Mouse (Mus musculus) limb, embryonic 14.5 days (tissue): ENCODE results near the gene Chd9. TPM values are rescaled to one million over a fixed set of nuclear protein-coding genes. Genes with fewer than 3 reads are reported as not detected.

Source experiments
- ATAC-seq: fragments of 200-750 bp; cut with Nextera tagmentation; 2 replicates; pipeline ENCODE4 v1.8.0; 2017; ENCODE audit warnings: low read depth, moderate number of reproducible peaks, moderate TSS enrichment; ENCODE audit not compliant: low FRiP score
- DNase-seq: peaks from one replicate; pipeline ENCODE4 v3.0.0-alpha.2; 2015; ENCODE audit warnings: low spot score
- H3K27ac ChIP-seq: fragments of 300-500 bp; sonication (generic); replicated peaks from 2 replicates; pipeline ENCODE4 v1.5.1; 2014; ENCODE audit warnings: low read depth, mild to moderate bottlenecking, low read length, moderate library complexity, mixed read lengths
- H3K27me3 ChIP-seq: fragments of 300-500 bp; sonication (generic); 2 replicates; pipeline ENCODE4 v1.6.1; 2014; ENCODE audit warnings: low read length, mixed read lengths; ENCODE audit not compliant: control insufficient read depth, insufficient read depth
- H3K36me3 ChIP-seq: fragments of 300-500 bp; sonication (generic); 2 replicates; pipeline ENCODE4 v1.6.1; 2014; ENCODE audit warnings: mild to moderate bottlenecking, low read length, moderate library complexity, mixed read lengths; ENCODE audit not compliant: control insufficient read depth, insufficient read depth
- H3K4me1 ChIP-seq: fragments of 300-500 bp; sonication (generic); 2 replicates; pipeline ENCODE4 v1.6.1; 2014; ENCODE audit warnings: antibody characterized with exemption, low read length, mixed read lengths; ENCODE audit not compliant: control insufficient read depth, insufficient read depth
- H3K4me2 ChIP-seq: fragments of 300-500 bp; sonication (generic); replicated peaks from 2 replicates; pipeline ENCODE4 v1.6.1; 2014; ENCODE audit warnings: low read depth, mild to moderate bottlenecking, low read length, moderate library complexity; ENCODE audit not compliant: severe bottlenecking
- H3K4me3 ChIP-seq: fragments of 300-500 bp; sonication (generic); replicated peaks from 2 replicates; pipeline ENCODE4 v1.5.1; 2014; ENCODE audit warnings: low read length
- H3K9ac ChIP-seq: fragments of 300-500 bp; sonication (generic); 2 replicates; pipeline ENCODE4 v1.6.1; 2014; ENCODE audit warnings: mild to moderate bottlenecking, low read depth, low read length, moderate library complexity; ENCODE audit not compliant: severe bottlenecking
- H3K9me3 ChIP-seq: fragments of 300-500 bp; sonication (generic); 2 replicates; pipeline ENCODE4 v1.6.1; 2016; ENCODE audit warnings: low read length; ENCODE audit not compliant: control insufficient read depth
- POLR2A ChIP-seq: fragments of 200-500 bp; IDR thresholded peaks from 2 replicates; pipeline ENCODE4 v1.8.0; 2012; ENCODE audit warnings: inconsistent platforms, mild to moderate bottlenecking, moderate library complexity, borderline replicate concordance; ENCODE audit not compliant: insufficient read depth, insufficient read length; ENCODE audit errors: extremely low read depth
- WGBS: fragments of 180-500 bp; shearing (Covaris S2); extraction: QIAGEN DNeasy Blood & Tissue Kit; methylation state at CpG from one replicate; pipeline ENCODE4 v1.1.7; 2014; 5-methylcytosine and 5-hydroxymethylcytosine counted together
- polyA plus RNA-seq, 2 experiments: library from polyadenylated mRNA; depleted of rRNA in 1 of 2; stranded (reverse) in 1 of 2; unstranded in 1 of 2; fragments of >200 nt; fragmentation: Nextera tagmentation in 1 of 2; extraction: Ambion mirVana in 1 of 2; gene quantifications; 2 replicates each; pipeline versions ENCODE4 v1.2.1 to v1.2.3; 2012 to 2014

The Chd9 gene
- polyA plus RNA-seq, 2 experiments, result 97.2 to 143 TPM

DNA sequence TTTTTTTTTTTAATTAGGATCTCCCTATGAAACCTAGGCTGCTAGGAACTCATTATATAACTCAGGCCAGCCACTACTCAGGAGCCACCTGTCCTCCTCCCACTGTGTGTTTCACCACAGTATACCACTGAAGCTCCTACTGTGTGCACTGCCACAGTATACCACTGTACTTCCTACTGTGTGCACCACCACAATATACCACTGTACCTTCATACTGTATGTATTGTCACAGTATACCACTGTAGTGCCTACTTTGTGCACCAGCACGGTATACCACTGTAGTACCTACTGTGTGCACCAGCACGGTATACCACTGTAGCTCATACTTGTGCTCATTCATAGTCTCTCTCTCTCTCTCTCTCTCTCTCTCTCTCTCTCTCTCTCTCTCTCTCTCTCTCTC lies 29.9 kb downstream of the Chd9 start:
- ATAC-seq (no peak), DNase-seq (no peak)
- no peak overlapping the region for H3K4me2 ChIP-seq
- H3K27me3 ChIP-seq, result no peaks in the 10 kb centered on the region
- TF ChIP-seq POLR2A, result no peak
- peaks cover 47% of the 10 kb centered on the region for H3K4me1 ChIP-seq
- no peak overlapping the region for H3K9ac ChIP-seq
- no peaks in the 10 kb centered on the region for H3K9me3 ChIP-seq
- whole genome bisulfite sequencing, result 82% methylated on average over 2 of the region's 2 CpGs
- no peaks in the 10 kb centered on the region for H3K36me3 ChIP-seq
- H3K27ac ChIP-seq, result no peak overlapping the region
- no peak overlapping the region for H3K4me3 ChIP-seq

DNA sequence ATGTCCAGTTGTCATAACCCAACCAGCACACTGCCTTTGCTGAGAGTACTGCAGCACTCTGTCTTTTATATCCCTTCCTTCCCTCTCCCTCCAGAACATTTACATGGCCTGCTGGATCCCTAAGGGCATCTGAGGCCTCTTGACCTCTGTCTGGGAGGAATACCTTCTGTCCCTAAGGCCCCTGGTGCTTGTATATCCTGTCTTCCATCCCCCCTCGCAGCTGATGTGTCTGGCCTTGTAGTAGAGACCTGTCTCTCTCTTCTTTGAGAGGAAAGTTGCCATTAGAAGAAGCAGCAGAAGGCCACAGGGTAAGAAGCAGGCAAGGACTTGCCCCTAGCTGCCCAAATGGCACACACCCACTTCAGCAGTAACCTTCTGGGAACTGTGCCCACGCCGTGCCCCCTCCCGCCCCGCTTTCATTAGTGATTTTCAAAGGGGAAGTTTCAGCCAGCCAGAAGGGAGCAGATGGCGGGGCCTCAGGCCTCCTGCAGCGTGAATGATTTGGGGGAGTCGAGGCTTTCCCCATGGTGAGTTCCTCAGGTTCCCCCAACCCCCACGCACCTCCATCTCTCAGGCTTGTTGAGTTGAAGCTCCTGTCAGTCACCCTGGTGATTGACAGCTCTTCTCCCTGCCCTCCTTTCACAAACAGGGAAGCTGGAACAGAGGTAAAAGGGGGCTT lies 33.3 kb downstream of the Chd9 start:
- DNase-seq (peak; percentile 63), ATAC-seq (peak; percentile 31)
- Histone ChIP-seq H3K27ac (peak overlapping the region; percentile 99), H3K9ac (peak overlapping the region; percentile 47; the same call in 1 of the 2 replicates), H3K4me1 (peaks cover 31% of the 10 kb centered on the region), H3K36me3 (no peaks in the 10 kb centered on the region), H3K4me3 (peak overlapping the region; percentile 18), H3K9me3 (no peaks in the 10 kb centered on the region), H3K27me3 (no peaks in the 10 kb centered on the region), H3K4me2 (peak overlapping the region; percentile 44)
- no peak for TF ChIP-seq POLR2A
- WGBS, result under 1% methylated on average over 9 of the region's 9 CpGs

DNA sequence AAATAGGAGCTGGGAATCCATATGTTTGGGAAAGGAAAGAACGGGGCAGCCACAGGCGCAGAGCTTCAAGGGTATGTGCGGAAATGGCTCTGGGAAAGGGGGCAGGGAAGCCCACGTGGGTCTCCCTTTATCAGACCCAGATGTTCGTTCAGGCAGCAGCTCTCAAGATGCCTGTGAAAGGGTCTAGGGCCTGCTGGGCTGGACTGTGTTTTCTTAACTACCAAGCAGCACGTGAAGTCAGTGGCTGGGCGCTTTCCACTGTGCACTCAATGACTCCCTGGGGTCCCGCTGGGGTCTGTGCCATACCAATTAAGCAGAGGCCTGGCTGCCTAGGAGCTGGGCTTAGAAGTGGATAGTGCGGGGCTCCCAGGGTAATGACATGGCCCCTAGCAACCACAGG lies 33.9 kb downstream of the Chd9 start:
- peak overlapping the region; percentile 44 for H3K4me2 ChIP-seq
- H3K4me3 ChIP-seq, result 0 out of 2 replicates have a peak overlapping the region, but pooled peaks have one; percentile 18
- peak overlapping the region; percentile 99 for H3K27ac ChIP-seq
- DNase-seq (peak; percentile 98), ATAC-seq (peak; percentile 95)
- TF ChIP-seq POLR2A, result no peak
- H3K27me3 ChIP-seq, result no peaks in the 10 kb centered on the region
- H3K9me3 ChIP-seq, result no peaks in the 10 kb centered on the region
- H3K4me1 ChIP-seq, result peaks cover 31% of the 10 kb centered on the region
- H3K9ac ChIP-seq, result no peak overlapping the region
- WGBS, result 4% methylated on average over 9 of the region's 9 CpGs
- no peaks in the 10 kb centered on the region for H3K36me3 ChIP-seq

DNA sequence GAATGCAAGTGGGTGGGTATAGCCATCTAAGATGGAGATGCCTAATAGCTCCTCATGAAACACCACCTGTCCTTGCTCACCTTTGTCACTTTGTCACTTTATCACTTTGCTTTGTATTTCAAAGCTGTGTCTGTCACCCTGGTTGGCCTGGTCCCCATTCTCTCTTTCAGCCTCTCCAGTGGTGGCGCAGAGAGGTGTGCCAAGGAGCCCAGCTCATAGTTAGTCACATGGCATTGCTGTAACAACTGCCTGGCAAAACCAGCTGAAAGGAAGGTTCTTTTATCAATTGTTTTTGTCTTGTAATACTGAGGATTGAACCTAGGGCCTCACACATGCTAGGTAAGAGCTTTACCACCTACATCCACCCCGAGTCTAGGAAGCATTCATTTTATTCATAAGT lies 38.9 kb downstream of the Chd9 start:
- Histone ChIP-seq H3K27ac (no peak overlapping the region), H3K4me3 (no peak overlapping the region), H3K27me3 (no peaks in the 10 kb centered on the region), H3K36me3 (no peaks in the 10 kb centered on the region; the same call in 1 of the 2 replicates), H3K4me1 (peaks cover 45% of the 10 kb centered on the region), H3K9me3 (no peaks in the 10 kb centered on the region), H3K4me2 (no peak overlapping the region), H3K9ac (no peak overlapping the region)
- DNase-seq (no peak), ATAC-seq (no peak)
- TF ChIP-seq POLR2A, result no peak
- WGBS, result 97% methylated on average over 2 of the region's 2 CpGs

DNA sequence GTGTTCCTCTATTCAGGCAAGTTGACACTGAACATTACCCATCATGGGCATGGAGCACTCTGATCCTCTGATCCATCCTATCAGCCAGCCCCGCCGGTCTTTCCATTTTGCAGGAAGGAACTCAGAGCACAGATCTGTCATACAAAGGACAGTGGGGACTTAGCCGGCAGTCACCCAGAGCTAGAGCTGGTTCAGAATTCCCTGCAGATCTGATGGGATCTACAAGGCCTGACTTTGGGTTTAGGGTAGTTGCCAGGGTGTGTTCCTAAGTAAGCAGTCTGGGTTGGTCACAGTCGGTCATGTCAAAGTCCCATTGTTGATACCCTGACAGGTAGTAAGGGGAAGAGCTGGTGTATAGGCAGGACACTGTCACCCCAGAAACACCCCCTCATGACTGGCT lies 39.8 kb downstream of the Chd9 start:
- Histone ChIP-seq H3K4me2 (no peak overlapping the region), H3K4me3 (no peak overlapping the region), H3K9me3 (no peaks in the 10 kb centered on the region), H3K27me3 (no peaks in the 10 kb centered on the region), H3K4me1 (peaks cover 36% of the 10 kb centered on the region), H3K9ac (no peak overlapping the region), H3K36me3 (no peaks in the 10 kb centered on the region; the same call in 1 of the 2 replicates), H3K27ac (no peak overlapping the region)
- 94% methylated on average over 4 of the region's 4 CpGs for WGBS
- ATAC-seq (no peak), DNase-seq (no peak)
- no peak for TF ChIP-seq POLR2A
